8 mouse cellular contexts compared by ENCODE assay signal in the genomic region with DNA sequence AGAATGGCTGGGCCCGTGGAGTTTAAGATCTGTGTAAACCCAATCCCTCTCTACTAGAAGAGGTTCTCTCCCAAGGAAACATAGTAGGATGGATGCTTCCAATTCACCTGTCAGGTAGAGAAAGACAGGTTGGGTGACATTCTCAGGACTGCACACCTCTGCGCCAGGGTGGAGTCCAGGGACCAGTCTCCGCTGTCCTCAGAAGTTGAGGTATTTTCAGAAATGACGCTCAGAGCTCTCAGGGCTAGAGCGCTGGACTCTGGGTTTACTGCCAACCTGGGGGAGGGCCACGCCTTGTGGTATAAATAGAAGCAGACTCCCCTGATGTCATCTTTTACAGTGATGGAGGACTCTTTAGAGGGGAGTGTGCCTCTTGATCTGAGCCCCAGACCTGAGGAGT. TPM values are rescaled to one million over a fixed set of nuclear protein-coding genes. Genes with fewer than 3 reads are reported as not detected.
DNase-seq lines count a peak whose midpoint lies in the region; ATAC-seq and TF ChIP-seq lines count a peak whose summit lies in the region.

No protein-coding gene starts in this region.

- H3K4me3 ChIP-seq in neural tube, embryonic 11.5 days (ENCODE audit: low read depth, low read length): no peak overlapping the region
- H3K4me3 ChIP-seq in heart, adult 2 months: no peak overlapping the region; the same call in 1 of the 2 replicates
- peak overlapping the region; percentile 68; the same call in 1 of the 2 replicates for H3K4me3 ChIP-seq in limb, embryonic 10.5 days
- 0 out of 2 replicates have a peak overlapping the region, but pooled peaks have one; percentile 48 for H3K4me3 ChIP-seq in midbrain, embryonic 14.5 days (replicated peaks; ENCODE audit: low read depth, low read length)

- H3K4me1 ChIP-seq in neural tube, embryonic 11.5 days (ENCODE audit: control insufficient read depth, insufficient read depth, low read length): peaks cover 10% of the 10 kb centered on the region
- H3K4me1 ChIP-seq in heart, adult 2 months (ENCODE audit: control insufficient read depth, insufficient read depth, low read length): peaks cover 10% of the 10 kb centered on the region
- H3K4me1 ChIP-seq in limb, embryonic 10.5 days: peaks cover 35% of the 10 kb centered on the region
- H3K4me1 ChIP-seq in midbrain, embryonic 14.5 days (ENCODE audit: control insufficient read depth, insufficient read depth, low read length): peaks cover 7% of the 10 kb centered on the region; the same call in 1 of the 2 replicates

- TF ChIP-seq CTCF in heart, adult 2 months (IDR thresholded peaks at IDR 0.05): no peak

- no peak for ATAC-seq in neural tube, embryonic 11.5 days (ENCODE audit: insufficient read depth, low FRiP score, low TSS enrichment)
- ATAC-seq in midbrain, embryonic 14.5 days (ENCODE audit: low FRiP score, low TSS enrichment): no peak
- no peak for ATAC-seq in frontal cortex, adult (ENCODE audit: low TSS enrichment)

- H3K9ac ChIP-seq in neural tube, embryonic 11.5 days (ENCODE audit: low read length): peak overlapping the region; percentile 35
- peak overlapping the region; percentile 71 for H3K9ac ChIP-seq in heart, adult 2 months (ENCODE audit: low read depth, low read length)
- peak overlapping the region; percentile 58; the same call in 1 of the 2 replicates for H3K9ac ChIP-seq in midbrain, embryonic 14.5 days (replicated peaks; ENCODE audit: low read length)

- H3K36me3 ChIP-seq in neural tube, embryonic 11.5 days (ENCODE audit: control insufficient read depth, insufficient read depth, low read length): no peaks in the 10 kb centered on the region
- H3K36me3 ChIP-seq in heart, adult 2 months (ENCODE audit: control insufficient read depth, insufficient read depth, low read length): no peaks in the 10 kb centered on the region; the same call in 1 of the 2 replicates
- peaks cover 18% of the 10 kb centered on the region for H3K36me3 ChIP-seq in limb, embryonic 10.5 days
- no peaks in the 10 kb centered on the region for H3K36me3 ChIP-seq in midbrain, embryonic 14.5 days (ENCODE audit: control insufficient read depth, insufficient read depth, low read length)

- no peaks in the 10 kb centered on the region for H3K9me3 ChIP-seq in neural tube, embryonic 11.5 days (ENCODE audit: control insufficient read depth, low read length)
- no peaks in the 10 kb centered on the region for H3K9me3 ChIP-seq in limb, embryonic 10.5 days (replicated peaks)
- H3K9me3 ChIP-seq in midbrain, embryonic 14.5 days (ENCODE audit: control insufficient read depth, low read length): no peaks in the 10 kb centered on the region

- H3K4me2 ChIP-seq in neural tube, embryonic 11.5 days (ENCODE audit: low read depth): peak overlapping the region; percentile 71
- peak overlapping the region; percentile 75 for H3K4me2 ChIP-seq in midbrain, embryonic 14.5 days (ENCODE audit: low read length)

- no peaks in the 10 kb centered on the region for H3K79me2 ChIP-seq in heart, adult 2 months (replicated peaks; ENCODE audit: control insufficient read depth, insufficient read depth, low read length)

- 0 out of 2 replicates have a peak overlapping the region, but pooled peaks have one; percentile 15 for H3K27ac ChIP-seq in neural tube, embryonic 11.5 days (ENCODE audit: low read depth, low read length)
- peak overlapping the region; percentile 98 for H3K27ac ChIP-seq in heart, adult 2 months
- no peak overlapping the region; the same call in 1 of the 2 replicates for H3K27ac ChIP-seq in limb, embryonic 10.5 days
- peak overlapping the region; percentile 62; the same call in 1 of the 2 replicates for H3K27ac ChIP-seq in midbrain, embryonic 14.5 days (replicated peaks; ENCODE audit: low read depth, low read length)

- TF ChIP-seq EP300 in heart, adult 2 months (IDR thresholded peaks at IDR 0.05; ENCODE audit: insufficient read depth, low read depth, low read length): no peak

- intact Hi-C loops in heart, adult 2 months (cut with DNase I): loop anchor here (2.0 kb wide), 2 partner anchors 25 to 41 kb away; partner anchors contain the start of gene Slk

- peak; percentile 65 for TF ChIP-seq POLR2A in heart, adult 2 months (IDR thresholded peaks at IDR 0.05; ENCODE audit: insufficient read depth, low read depth, low read length)

- WGBS in neural tube, embryonic 11.5 days: 80% methylated on average over 6 of the region's 6 CpGs
- 11% methylated on average over 6 of the region's 6 CpGs for WGBS in heart, adult 2 months
- 68% methylated on average over 6 of the region's 6 CpGs for WGBS in limb, embryonic 10.5 days
- 89% methylated on average over 6 of the region's 6 CpGs for WGBS in midbrain, embryonic 14.5 days

- no peak for DNase-seq in neural tube, embryonic 11.5 days (ENCODE audit: low spot score)
- DNase-seq in neural tube, embryonic 10.5 days (ENCODE audit: extremely low spot score, low spot score): no peak
- DNase-seq in heart, adult 2 months: peak; percentile 54 to 69
- no peak for DNase-seq in limb, embryonic 10.5 days (ENCODE audit: low spot score)
- DNase-seq in midbrain, embryonic 14.5 days: no peak
- DNase-seq in right cerebral cortex, postnatal 10 days (ENCODE audit: low spot score in 2 of 2): no peak
- no peak for DNase-seq in embryo, embryonic 10 days (ENCODE audit: low spot score)

- no peaks in the 10 kb centered on the region for H3K27me3 ChIP-seq in neural tube, embryonic 11.5 days (ENCODE audit: control insufficient read depth, insufficient read depth, low read length)
- no peaks in the 10 kb centered on the region for H3K27me3 ChIP-seq in heart, adult 2 months (ENCODE audit: control insufficient read depth, insufficient read depth, low read length)
- H3K27me3 ChIP-seq in limb, embryonic 10.5 days (ENCODE audit: low read depth, poor library complexity, severe bottlenecking): peaks cover 19% of the 10 kb centered on the region; the same call in 1 of the 2 replicates
- H3K27me3 ChIP-seq in midbrain, embryonic 14.5 days (ENCODE audit: control insufficient read depth, insufficient read depth, low read length): no peaks in the 10 kb centered on the region

RNA-seq across cellular contexts. Expression of gene Stn1, which starts 0.6 kb away (rescaled TPM):
- polyA plus RNA-seq in neural tube, embryonic 11.5 days (2014; fragmentation: Nextera tagmentation; extraction: Ambion mirVana): 54.8 and 56.7 TPM in 2 replicates
- total RNA-seq in heart, adult 2 months (2021): 10 to 100 TPM; 15.8 to 20.0 TPM
- polyA plus RNA-seq in heart, adult 2 months (2012; rRNA removed): 15.7 and 16.0 TPM in 2 replicates
- polyA plus RNA-seq in limb, embryonic 10.5 days (2016; fragmentation: Nextera tagmentation; extraction: Ambion mirVana): 62.3 and 74.5 TPM in 2 replicates
- polyA plus RNA-seq in midbrain, embryonic 14.5 days (2014; fragmentation: Nextera tagmentation; extraction: Ambion mirVana): 25.0 and 30.4 TPM in 2 replicates

RNA-seq across cellular contexts. Expression of gene Slk, which starts 41.6 kb away (rescaled TPM):
- polyA plus RNA-seq in neural tube, embryonic 11.5 days (2014; fragmentation: Nextera tagmentation; extraction: Ambion mirVana): 13.3 and 13.8 TPM in 2 replicates
- 10 to 100 TPM; 83.8 to 95.3 TPM for total RNA-seq in heart, adult 2 months (2021)
- 14.4 and 33.5 TPM in 2 replicates for polyA plus RNA-seq in heart, adult 2 months (2012; rRNA removed)
- polyA plus RNA-seq in limb, embryonic 10.5 days (2016; fragmentation: Nextera tagmentation; extraction: Ambion mirVana): 8.3 and 9.1 TPM in 2 replicates
- polyA plus RNA-seq in midbrain, embryonic 14.5 days (2014; fragmentation: Nextera tagmentation; extraction: Ambion mirVana): 8.9 and 9.4 TPM in 2 replicates

Comparison
In these comparisons a context has a peak if more than half of its experiments do, and no peak if none do; other contexts are left out.
1. DNase-seq: peak in heart, adult 2 months (2 of 2); none in neural tube, embryonic 11.5 days (single experiment), neural tube, embryonic 10.5 days (single experiment), limb, embryonic 10.5 days (single experiment), midbrain, embryonic 14.5 days (single experiment), right cerebral cortex, postnatal 10 days (0 of 2) and embryo, embryonic 10 days (single experiment).
2. H3K4me3 ChIP-seq: peak in limb, embryonic 10.5 days (single experiment) and midbrain, embryonic 14.5 days (single experiment); none in neural tube, embryonic 11.5 days (single experiment) and heart, adult 2 months (single experiment).
3. Peak in every context shown above with its lines, with median percentiles within 50 percentile points of each other: H3K9ac ChIP-seq.